Mouse (Mus musculus) limb, embryonic 15.5 days (tissue): ENCODE results near the gene Kank1. TPM values are rescaled to one million over a fixed set of nuclear protein-coding genes. Genes with fewer than 3 reads are reported as not detected.
"Not testable (repeated sequence)": the region's sequence is repeated elsewhere in the genome, so short reads cannot be mapped to it uniquely, and the experiment has no call there.

Experiments
- ATAC-seq: fragments of 200-750 bp; cut with Nextera tagmentation; 2 replicates; pipeline ENCODE4 v1.8.0; 2017; ENCODE audit warnings: low read depth, moderate TSS enrichment; ENCODE audit not compliant: insufficient number of reproducible peaks, low FRiP score, low TSS enrichment
- H3K27ac ChIP-seq: fragments of 300-500 bp; sonication (generic); 2 replicates; pipeline ENCODE4 v1.5.1; 2015; ENCODE audit warnings: moderate library complexity, mild to moderate bottlenecking, inconsistent platforms
- H3K27me3 ChIP-seq: fragments of 300-500 bp; sonication (generic); 2 replicates; pipeline ENCODE4 v1.6.1; 2015; ENCODE audit warnings: inconsistent platforms
- H3K36me3 ChIP-seq: fragments of 300-500 bp; sonication (generic); 2 replicates; pipeline ENCODE4 v1.6.1; 2015; ENCODE audit warnings: inconsistent platforms
- H3K4me1 ChIP-seq: fragments of 300-500 bp; sonication (generic); 2 replicates; pipeline ENCODE4 v1.6.1; 2015; ENCODE audit warnings: inconsistent platforms
- H3K4me2 ChIP-seq: fragments of 300-500 bp; sonication (generic); 2 replicates; pipeline ENCODE4 v1.6.1; 2015; ENCODE audit warnings: mild to moderate bottlenecking, inconsistent platforms
- H3K4me3 ChIP-seq: fragments of 300-500 bp; sonication (generic); 2 replicates; pipeline ENCODE4 v1.5.1; 2015; ENCODE audit warnings: mild to moderate bottlenecking, inconsistent platforms
- H3K9ac ChIP-seq: fragments of 300-500 bp; sonication (generic); 2 replicates; pipeline ENCODE4 v1.6.1; 2015; ENCODE audit warnings: inconsistent platforms
- H3K9me3 ChIP-seq: fragments of 300-500 bp; sonication (generic); 2 replicates; pipeline ENCODE4 v1.6.1; 2016; ENCODE audit warnings: inconsistent platforms
- WGBS: fragments of 180-500 bp; shearing (Covaris S2); methylation state at CpG from one replicate; pipeline ENCODE4 v1.1.7; 2015; 5-methylcytosine and 5-hydroxymethylcytosine counted together
- polyA plus RNA-seq: library from polyadenylated mRNA; unstranded; fragments of >200 nt; fragmentation: Nextera tagmentation; extraction: Ambion mirVana; gene quantifications from 2 replicates; pipeline ENCODE4 v1.2.1, GENCODE M21; 2015

Kank1 gene
- polyA plus RNA-seq, 1 experiment from 2014 or later, result 44.2 TPM

DNA sequence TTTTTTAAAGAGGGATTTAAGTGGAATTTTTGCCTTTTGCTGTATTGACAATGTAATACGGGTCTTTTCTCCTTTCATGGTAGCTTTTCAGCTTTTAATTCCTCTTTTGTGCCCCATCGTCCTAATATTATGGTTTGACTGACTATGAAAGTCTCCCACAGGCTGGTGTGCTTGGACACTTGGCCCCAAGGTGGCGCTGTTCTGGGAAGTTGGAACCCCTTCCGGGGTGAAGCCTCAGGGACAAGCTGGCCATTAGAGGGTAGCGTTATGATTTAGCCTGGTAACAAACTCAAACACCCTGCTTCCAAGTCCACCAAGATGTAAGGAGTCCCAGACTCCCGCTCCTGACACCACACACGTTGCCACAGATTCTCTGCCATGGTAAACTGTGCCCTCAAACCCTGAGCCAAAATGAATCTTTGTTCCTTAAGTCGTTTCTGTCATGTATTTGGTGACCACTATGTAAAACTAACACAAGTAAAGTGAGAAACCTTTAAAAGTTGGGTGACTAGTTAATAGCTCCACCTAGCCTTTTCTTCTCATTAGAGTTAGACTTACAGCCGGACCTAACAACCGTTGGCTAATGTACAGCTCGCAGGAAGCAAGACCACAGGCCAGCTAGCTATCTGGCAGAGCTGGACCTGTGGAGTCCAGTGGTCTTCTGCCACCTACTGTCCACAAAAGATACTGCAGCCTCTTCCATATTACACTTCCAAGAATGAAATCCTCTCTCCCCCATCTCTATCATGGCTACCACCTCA lies 214.3 kb downstream of the Kank1 start:
- 46% methylated on average over 11 of the region's 11 CpGs for WGBS
- no peak overlapping the region for H3K27ac ChIP-seq
- H3K36me3 ChIP-seq, result no peaks in the 10 kb centered on the region
- no peaks in the 10 kb centered on the region for H3K9me3 ChIP-seq
- no peaks in the 10 kb centered on the region for H3K4me1 ChIP-seq
- H3K4me2 ChIP-seq, result no peak overlapping the region
- ATAC-seq, result no peak
- no peak overlapping the region for H3K9ac ChIP-seq
- no peak overlapping the region for H3K4me3 ChIP-seq
- no peaks in the 10 kb centered on the region for H3K27me3 ChIP-seq

DNA sequence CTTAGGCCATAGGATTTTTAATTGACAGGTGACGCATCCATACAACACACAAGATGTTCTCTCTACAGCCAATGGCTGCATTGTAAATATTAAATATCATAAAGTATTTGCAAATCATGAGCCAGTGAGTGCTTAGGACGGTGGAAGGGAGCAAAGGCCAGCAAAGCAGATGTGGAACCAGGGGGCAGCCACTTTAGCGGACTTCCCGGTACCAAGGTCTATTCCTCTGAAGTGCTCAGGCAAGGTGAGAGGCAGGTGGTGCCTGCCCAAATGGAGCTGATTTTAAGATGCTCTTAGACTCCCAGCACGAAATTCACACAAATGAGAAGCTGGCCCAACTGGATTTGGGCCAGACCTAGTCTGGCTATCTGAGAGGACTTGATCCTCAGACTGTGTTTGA lies 216.4 kb downstream of the Kank1 start:
- 76% methylated on average over 5 of the region's 5 CpGs for WGBS
- Histone ChIP-seq H3K4me3 (no peak overlapping the region), H3K4me2 (no peak overlapping the region), H3K27me3 (no peaks in the 10 kb centered on the region), H3K9me3 (no peaks in the 10 kb centered on the region), H3K27ac (no peak overlapping the region), H3K36me3 (no peaks in the 10 kb centered on the region), H3K4me1 (no peaks in the 10 kb centered on the region), H3K9ac (no peak overlapping the region)
- no peak for ATAC-seq

DNA sequence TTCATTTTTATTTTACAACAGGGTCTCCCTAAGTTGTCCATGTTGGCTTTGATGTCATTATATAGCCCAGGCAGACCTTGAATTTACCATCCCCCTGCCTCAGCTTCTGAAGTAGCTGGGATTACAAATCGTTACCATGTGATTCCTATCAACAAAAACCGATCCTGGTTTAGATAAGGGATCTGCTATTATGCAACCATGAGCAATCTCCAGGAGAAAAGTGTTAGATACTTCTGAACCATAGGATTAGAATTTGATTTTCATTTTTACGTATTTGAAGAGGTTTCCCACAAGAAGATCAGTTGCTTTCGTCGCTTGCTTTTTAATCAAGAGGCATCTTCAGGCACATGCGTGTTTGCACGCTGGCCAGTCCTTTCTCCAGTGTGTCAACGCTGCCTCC lies 224.0 kb downstream of the Kank1 start:
- 88% methylated on average over 8 of the region's 8 CpGs for WGBS
- no peak overlapping the region for H3K27ac ChIP-seq
- no peak overlapping the region for H3K4me2 ChIP-seq
- no peak overlapping the region for H3K9ac ChIP-seq
- no peaks in the 10 kb centered on the region for H3K27me3 ChIP-seq
- H3K4me1 ChIP-seq, result no peaks in the 10 kb centered on the region
- no peak for ATAC-seq
- H3K36me3 ChIP-seq, result no peaks in the 10 kb centered on the region
- H3K4me3 ChIP-seq, result no peak overlapping the region
- no peaks in the 10 kb centered on the region for H3K9me3 ChIP-seq

DNA sequence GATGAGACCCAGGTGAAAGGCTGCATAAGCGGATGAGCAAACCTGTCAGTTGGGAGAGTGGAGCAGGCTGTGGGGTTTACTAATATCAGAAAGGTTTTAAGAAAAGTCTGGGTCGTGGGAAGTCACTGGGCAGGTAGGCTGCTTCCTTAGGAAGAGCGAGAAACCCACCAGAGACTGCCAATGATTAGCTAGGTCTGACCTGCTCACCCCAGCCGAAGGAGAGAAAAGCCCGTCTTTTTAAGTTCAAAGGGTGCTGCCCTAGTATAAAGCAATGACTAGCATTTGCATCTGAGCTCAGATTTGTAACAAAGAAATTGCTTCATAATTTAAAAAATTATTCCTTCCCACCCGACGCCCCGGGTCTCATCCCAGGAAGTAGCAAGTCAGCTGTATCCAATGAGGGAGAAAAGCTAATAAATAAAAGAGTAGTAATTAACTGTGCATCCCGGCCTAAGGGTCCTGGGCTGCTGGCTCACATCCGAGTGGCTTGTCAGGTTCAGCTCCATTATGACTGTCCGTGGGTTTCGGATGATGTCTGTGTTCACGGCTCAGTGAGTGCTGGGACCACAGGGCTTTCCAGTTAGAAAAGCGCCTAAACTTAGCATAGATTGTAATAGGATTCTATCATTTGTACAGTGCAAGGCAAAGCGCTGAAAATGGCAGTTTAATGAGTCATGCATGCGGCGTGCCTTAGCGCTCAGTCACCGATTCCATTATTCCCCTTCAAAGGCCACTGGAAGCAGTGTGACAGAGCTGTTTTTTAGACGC lies 225.0 kb downstream of the Kank1 start:
- 59% methylated on average over 20 of the region's 20 CpGs for WGBS
- ATAC-seq, result no peak
- no peaks in the 10 kb centered on the region for H3K9me3 ChIP-seq
- H3K27me3 ChIP-seq, result no peaks in the 10 kb centered on the region
- no peak overlapping the region for H3K27ac ChIP-seq
- H3K9ac ChIP-seq, result no peak overlapping the region
- H3K4me1 ChIP-seq, result no peaks in the 10 kb centered on the region
- H3K4me3 ChIP-seq, result no peak overlapping the region
- H3K4me2 ChIP-seq, result no peak overlapping the region
- no peaks in the 10 kb centered on the region for H3K36me3 ChIP-seq

DNA sequence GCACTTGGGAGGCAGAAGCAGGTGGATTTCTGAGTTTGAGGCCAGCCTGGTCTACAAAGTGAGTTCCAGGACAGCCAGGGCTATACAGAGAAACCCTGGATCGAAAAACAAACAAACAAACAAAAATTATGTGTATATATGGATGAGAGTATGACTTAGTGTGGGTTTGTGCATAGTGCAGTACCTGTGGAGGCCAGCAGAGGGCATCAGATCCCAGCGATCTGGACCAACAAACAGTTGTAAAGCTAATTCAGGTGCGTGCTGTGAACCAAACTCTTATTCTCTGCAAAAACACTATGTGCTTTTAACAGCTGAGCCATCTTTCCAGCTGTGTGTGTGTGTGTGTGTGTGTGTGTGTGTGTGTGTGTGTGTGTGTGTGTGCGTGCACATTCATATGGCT lies 239.0 kb downstream of the Kank1 start:
- 67% methylated on average over 4 of the region's 4 CpGs for WGBS
- H3K4me1 ChIP-seq, H3K4me3 ChIP-seq, H3K27ac ChIP-seq, H3K9ac ChIP-seq, ATAC-seq, H3K9me3 ChIP-seq, H3K36me3 ChIP-seq, H3K4me2 ChIP-seq, H3K27me3 ChIP-seq: not testable (repeated sequence)

DNA sequence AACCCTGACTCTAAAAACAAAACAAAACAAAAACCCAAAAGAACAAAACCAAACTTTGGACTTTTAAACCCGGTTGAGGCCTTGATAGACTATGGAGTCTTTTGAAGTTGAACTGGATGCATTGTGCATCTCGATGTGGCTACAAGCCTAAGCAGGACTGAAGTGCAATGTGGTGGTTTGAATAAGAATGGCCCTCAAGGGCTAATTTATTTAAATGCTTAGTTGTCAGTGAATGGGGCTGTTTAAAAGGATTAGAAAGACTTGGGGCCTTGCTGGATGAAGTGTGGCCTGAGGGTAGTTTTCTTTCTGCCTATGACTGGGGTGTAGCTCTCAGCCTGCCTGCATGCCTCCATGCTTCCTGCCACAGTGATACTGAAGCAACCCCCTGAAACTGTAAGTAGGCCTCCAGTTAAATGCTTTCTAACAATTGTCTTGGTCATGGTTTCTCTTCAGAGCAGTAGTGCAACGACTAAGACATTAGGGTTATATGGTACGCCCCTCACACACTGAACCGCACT lies 242.4 kb downstream of the Kank1 start:
- WGBS, result 86% methylated on average over 5 of the region's 5 CpGs

DNA sequence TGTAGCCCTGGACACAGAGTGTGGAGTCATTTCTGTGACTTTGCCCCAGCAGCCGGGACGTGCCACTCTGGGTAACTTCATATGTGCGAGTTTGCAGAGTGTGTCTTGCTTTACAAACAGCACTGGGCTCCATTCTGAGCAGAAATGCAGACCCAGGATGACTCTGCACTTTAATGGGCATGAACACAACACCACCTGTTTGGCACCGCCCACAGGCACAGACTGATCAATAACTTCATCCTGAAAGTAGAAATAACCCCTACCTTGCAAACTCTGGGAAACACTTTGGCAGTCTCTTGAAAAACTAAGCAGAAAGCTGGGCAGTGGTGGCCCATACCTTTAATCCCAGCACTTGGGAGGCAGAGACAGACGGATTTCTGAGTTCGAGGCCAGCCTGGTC lies 244.0 kb downstream of the Kank1 start:
- peaks cover 2% of the 10 kb centered on the region; the same call in 1 of the 2 replicates for H3K27me3 ChIP-seq
- H3K9me3 ChIP-seq, result no peaks in the 10 kb centered on the region
- H3K27ac ChIP-seq, result no peak overlapping the region
- H3K4me1 ChIP-seq, result no peaks in the 10 kb centered on the region
- H3K4me3 ChIP-seq, result no peak overlapping the region
- H3K4me2 ChIP-seq, result no peak overlapping the region
- ATAC-seq, result no peak
- no peaks in the 10 kb centered on the region for H3K36me3 ChIP-seq
- WGBS, result 86% methylated on average over 6 of the region's 6 CpGs
- no peak overlapping the region for H3K9ac ChIP-seq

More for the DNA sequence above, 242.4 kb downstream of the Kank1 start:
- H3K4me3 ChIP-seq, result no peak overlapping the region
- H3K9ac ChIP-seq, result no peak overlapping the region
- no peaks in the 10 kb centered on the region for H3K27me3 ChIP-seq
- ATAC-seq, result no peak
- no peak overlapping the region for H3K4me2 ChIP-seq
- no peaks in the 10 kb centered on the region for H3K9me3 ChIP-seq
- H3K36me3 ChIP-seq, result no peaks in the 10 kb centered on the region
- H3K4me1 ChIP-seq, result no peaks in the 10 kb centered on the region
- H3K27ac ChIP-seq, result no peak overlapping the region

Other genes with a start within 250 kb of the Kank1 start
- gene Dock8, start 237.4 kb upstream of the Kank1 start, polyA plus RNA-seq, result 6.2 and 6.6 TPM in 2 replicates